Mouse (Mus musculus): ENCODE results near the gene Dhx37.

Gene Dhx37

GRCm38 (mm10) chr5:125433793-125434337, at the start of gene Dhx37:
Gene Dhx37 (minus strand): TSS chr5:125434121.
- peak; percentile 98 for DNase-seq (ENCODE audit: low read depth, low spot score)

DNA sequence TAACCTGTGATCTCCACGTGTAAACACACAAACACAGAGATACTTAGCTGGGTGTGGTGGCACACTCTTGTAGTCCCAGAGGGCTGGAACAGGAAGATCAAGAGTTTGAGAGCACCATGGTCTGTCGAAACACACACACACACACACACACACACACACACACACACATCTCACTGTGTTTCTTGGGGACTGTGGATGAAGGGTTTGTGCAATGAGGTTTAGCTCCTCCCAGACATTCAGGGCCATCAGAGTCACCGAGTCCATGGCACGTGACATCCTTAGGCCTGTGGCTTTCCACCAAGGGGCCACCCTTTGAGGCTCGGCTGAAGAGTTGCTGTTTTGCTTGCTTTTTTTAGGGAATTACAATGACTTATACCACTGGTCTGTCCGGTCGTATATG, 48.6 kb upstream of the Dhx37 start:
- DNase-seq (ENCODE audit: low read depth, low spot score) = no peak

- no peak for DNase-seq (ENCODE audit: low read depth, low spot score)
Observed at GRCm38 (mm10) chr5:125480434-125481231, 46.7 kb upstream of the Dhx37 start.

- no peak for DNase-seq (ENCODE audit: low read depth, low spot score)
Observed at GRCm38 (mm10) chr5:125479376-125479775, 45.5 kb upstream of the Dhx37 start.

GRCm38 (mm10) chr5:125478037-125478436, 44.1 kb upstream of the Dhx37 start:
- no peak for DNase-seq (ENCODE audit: low read depth, low spot score)

DNA sequence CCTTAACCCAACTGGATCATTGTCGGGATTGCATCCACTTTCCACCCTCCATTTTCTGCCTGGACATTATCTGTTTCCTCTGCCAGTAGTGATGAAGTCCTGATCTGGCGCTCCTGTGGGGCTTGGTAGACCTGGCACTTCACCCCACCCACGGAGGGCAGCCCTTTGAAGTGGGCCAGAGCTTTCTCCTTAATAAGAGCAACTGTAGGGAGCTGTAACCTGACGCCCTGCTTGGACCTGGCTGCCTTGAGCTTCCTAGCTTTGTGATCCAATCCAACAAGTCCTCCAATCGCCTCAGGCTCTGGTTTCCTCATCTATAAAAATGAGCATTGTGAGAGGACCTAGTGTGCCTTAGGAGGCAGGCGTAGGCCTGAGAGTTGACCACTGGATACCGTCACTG, 43.6 kb upstream of the Dhx37 start:
- no peak for DNase-seq (ENCODE audit: low read depth, low spot score)

GRCm38 (mm10) chr5:125476799-125477198, 42.9 kb upstream of the Dhx37 start:
- no peak for DNase-seq (ENCODE audit: low read depth, low spot score)

- DNase-seq (ENCODE audit: low read depth, low spot score) = no peak
Observed at GRCm38 (mm10) chr5:125476286-125476625, 42.3 kb upstream of the Dhx37 start.

- peak; percentile 99 for DNase-seq (ENCODE audit: low read depth, low spot score)
Observed at GRCm38 (mm10) chr5:125475601-125476285, 41.8 kb upstream of the Dhx37 start, which contains the start of gene Aacs. Gene Aacs (plus strand): TSS chr5:125475814.

- DNase-seq (ENCODE audit: low read depth, low spot score) = no peak
Observed at GRCm38 (mm10) chr5:125475030-125475429, 41.1 kb upstream of the Dhx37 start.

GRCm38 (mm10) chr5:125472796-125473475, 39.0 kb upstream of the Dhx37 start:
- DNase-seq (ENCODE audit: low read depth, low spot score) = no peak

DNA sequence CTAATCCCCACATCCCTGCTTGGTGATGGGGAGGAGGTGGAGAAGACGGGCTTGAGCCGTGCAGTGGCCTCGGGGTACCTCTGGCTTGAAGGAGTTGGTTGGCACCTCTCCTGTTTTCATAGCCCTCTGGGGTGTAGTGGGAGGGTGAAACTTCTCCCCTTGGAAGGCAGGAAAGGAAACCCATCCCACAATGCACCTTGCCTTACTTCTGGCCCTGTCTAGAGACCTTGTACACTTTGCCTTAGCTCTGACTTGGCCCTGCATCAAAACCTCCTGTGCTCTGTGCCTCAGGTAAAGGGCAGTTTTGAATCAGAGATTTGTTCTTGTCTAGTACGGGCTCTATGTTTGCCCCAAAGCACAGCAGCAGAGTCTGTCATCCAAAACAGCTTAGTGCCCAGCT, 36.8 kb upstream of the Dhx37 start:
- no peak for DNase-seq (ENCODE audit: low read depth, low spot score)

DNA sequence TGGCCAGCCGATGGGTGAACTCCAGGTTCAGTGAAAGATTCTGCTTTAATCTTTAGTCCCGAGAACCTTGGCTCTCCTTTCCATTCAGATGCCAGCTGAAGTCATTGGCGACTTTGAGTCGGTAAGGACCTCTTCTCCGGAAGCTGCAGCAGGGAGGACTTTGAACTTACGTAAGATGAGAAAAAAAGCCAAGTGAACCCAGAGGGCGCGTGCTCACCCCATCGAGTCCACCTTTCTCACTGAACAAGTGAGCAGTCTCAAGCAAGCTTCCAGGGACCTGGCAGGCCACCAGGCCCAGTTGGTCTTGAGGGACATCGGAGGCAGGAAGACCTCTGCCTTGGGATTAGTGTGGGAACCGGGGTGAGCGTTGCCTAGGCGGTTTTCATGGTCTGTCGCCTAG, 33.3 kb upstream of the Dhx37 start:
- no peak for DNase-seq (ENCODE audit: low read depth, low spot score)

GRCm38 (mm10) chr5:125466483-125466882, 32.6 kb upstream of the Dhx37 start:
- DNase-seq (ENCODE audit: low read depth, low spot score) = no peak

DNA sequence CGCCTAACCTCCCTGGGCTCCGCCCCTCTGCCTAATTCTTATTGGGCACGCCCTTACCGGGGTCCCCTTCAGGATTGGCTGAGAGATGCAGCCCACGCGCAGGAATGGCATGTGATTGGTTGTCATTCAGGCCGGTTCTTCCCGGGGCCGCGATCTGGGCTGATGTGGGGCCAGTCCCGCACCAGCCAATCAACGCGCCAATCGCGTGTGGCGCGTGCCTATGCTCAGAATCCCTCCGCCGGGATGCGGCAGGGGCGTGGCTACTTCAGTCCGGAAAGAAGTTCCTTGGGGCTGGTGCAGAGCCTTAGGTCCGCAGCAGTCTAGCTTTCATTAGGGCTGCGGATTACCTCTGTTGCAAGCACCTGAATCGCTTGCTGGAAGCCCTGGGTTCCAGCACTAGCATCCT, 31.8 kb upstream of the Dhx37 start:
- peak; percentile 100 for DNase-seq (ENCODE audit: low read depth, low spot score)

- DNase-seq (ENCODE audit: low read depth, low spot score) = no peak
Observed at GRCm38 (mm10) chr5:125465192-125465591, 31.3 kb upstream of the Dhx37 start.

DNA sequence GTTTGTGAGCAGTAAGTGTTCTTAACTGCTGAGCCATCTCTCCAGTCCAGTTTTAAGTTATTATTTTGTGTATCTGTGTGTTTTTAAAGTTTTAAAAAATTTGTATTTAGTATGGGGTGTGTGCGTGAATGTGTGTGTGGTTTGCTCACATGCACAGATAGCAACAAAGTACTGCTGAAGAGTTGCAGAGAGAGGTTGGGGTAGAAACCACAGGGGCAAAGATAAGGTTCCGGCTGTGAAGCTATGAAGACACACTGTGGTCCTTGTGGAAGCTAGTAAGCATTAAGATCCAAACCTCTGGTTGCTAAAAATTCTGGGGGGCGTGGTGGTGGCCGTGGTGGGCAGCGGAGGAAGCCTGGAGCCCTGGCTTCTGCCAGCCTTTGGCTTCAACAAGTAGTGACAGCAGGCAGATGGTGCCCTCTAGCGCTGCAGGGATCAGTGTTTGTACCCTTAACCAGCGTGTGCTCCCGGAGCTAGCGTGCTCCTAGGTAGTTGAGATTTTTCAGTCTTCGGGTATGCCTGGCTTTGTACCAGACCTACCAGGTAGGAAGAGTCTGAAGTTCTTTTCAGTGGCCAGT, 28.0 kb upstream of the Dhx37 start:
- DNase-seq (ENCODE audit: low read depth, low spot score) = no peak

GRCm38 (mm10) chr5:125460574-125460973, 26.7 kb upstream of the Dhx37 start:
- DNase-seq (ENCODE audit: low read depth, low spot score) = peak; percentile 52

GRCm38 (mm10) chr5:125457538-125457937, 23.6 kb upstream of the Dhx37 start:
- DNase-seq (ENCODE audit: low read depth, low spot score) = no peak

- DNase-seq (ENCODE audit: low read depth, low spot score) = no peak
Observed at GRCm38 (mm10) chr5:125456100-125456499, 22.2 kb upstream of the Dhx37 start.

DNA sequence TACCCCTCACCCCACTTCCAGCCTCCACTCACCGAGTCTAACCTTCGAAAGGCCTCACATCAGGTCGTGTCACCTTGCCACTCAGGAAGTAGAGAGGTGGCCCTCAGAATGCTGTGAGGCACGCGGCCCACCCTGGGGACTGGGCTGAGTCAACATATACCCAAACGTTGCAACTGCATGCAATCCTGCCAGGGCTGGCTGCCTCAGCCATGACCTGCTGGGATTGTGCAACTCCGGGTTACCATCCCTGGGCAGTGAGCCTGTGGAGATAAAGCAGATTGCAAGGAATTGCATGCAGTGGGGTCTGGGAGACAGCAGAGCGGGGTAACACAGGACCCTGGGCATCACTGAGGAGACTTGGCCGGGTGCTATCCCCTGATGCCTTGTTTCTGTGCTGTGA, 18.7 kb upstream of the Dhx37 start:
- no peak for DNase-seq (ENCODE audit: low read depth, low spot score)

DNA sequence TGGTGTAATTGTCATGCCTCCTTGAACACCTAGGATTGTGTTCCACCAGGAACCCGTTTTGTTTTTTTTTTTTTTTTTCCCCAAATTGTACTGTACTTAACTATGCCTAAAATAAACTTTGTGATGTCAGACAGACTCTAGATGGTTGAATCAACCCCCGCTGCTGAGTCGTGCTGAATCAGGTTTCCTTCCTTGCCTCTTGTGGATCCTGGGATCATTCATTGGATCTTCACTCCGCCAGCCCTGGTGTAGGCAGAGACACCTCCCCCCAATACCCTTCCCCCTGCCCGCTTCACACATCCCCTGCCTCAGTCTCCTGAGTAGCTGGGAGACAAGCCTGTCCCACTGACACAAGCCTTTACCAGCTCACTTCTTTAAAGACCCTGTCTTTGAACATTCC, 15.4 kb upstream of the Dhx37 start:
- no peak for DNase-seq (ENCODE audit: low read depth, low spot score)
